Mouse (Mus musculus) MN1 (cell line): Measurements from ENCODE around the gene 2300009A05Rik.

ENCODE experiments used
- DNase-seq: peaks from one replicate; pipeline ENCODE4 v3.0.0-alpha.2; 2016; ENCODE audit warnings: low spot score

The 2300009A05Rik gene

GRCm38 (mm10) chr9:63346029-63346428 is 53.0 kb downstream of the 2300009A05Rik start:
- DNase-seq, result no peak
